Mouse (Mus musculus): Measurements from ENCODE around the gene Cdk9.

Gene Cdk9

GRCm38 (mm10) chr2:32673176-32673917 is 39.5 kb downstream of the Cdk9 start:
- DNase-seq = no peak

- no peak for DNase-seq
Measured at GRCm38 (mm10) chr2:32671907-32672595, 40.8 kb downstream of the Cdk9 start.

GRCm38 (mm10) chr2:32671147-32671546 is 41.7 kb downstream of the Cdk9 start:
- DNase-seq = no peak

GRCm38 (mm10) chr2:32669876-32670275 is 43.0 kb downstream of the Cdk9 start:
- no peak for DNase-seq

- no peak for DNase-seq
Measured at GRCm38 (mm10) chr2:32668176-32668575, 44.7 kb downstream of the Cdk9 start.

GRCm38 (mm10) chr2:32667775-32668174 is 45.1 kb downstream of the Cdk9 start:
- no peak for DNase-seq

- DNase-seq = no peak
Measured at GRCm38 (mm10) chr2:32665853-32666252, 47.0 kb downstream of the Cdk9 start.

- peak in 1 of 2 experiments; percentile 34 for DNase-seq
Measured at GRCm38 (mm10) chr2:32665345-32665744, 47.5 kb downstream of the Cdk9 start.

- no peak for DNase-seq
Measured at GRCm38 (mm10) chr2:32662291-32662690, 50.6 kb downstream of the Cdk9 start.

GRCm38 (mm10) chr2:32661509-32662107 is 51.3 kb downstream of the Cdk9 start:
- no peak for DNase-seq

- no peak for DNase-seq
Measured at GRCm38 (mm10) chr2:32658873-32659272, 54.0 kb downstream of the Cdk9 start.

GRCm38 (mm10) chr2:32655826-32656225 is 57.0 kb downstream of the Cdk9 start:
- DNase-seq = no peak
